Mouse (Mus musculus): ENCODE results near the gene Ttc23.

Gene Ttc23

DNA sequence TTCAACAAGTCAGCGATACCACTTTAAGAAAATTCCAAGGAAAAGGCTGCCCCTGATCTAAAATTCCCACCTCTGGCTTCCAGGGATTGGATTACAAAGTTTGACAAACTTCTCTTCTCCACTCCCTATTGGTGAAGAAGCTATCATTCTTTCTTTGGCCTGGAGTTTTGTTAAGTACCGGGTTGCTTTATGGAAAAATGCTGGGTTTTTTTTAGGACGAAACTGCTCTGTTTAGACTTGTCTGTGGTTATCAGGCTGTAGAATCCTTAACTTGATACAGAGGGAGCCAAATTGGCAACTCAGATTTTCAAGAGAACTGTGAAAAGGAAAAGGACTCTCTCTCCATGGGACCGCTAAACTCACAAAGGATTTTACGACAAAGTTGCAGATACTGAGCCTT is at the start of gene Ttc23:
Gene Ttc23, plus strand, starts transcription at position 134 of the 400 bp plus-strand sequence.
- no peak for DNase-seq (ENCODE audit: low read depth, low spot score)
- Histone ChIP-seq H3K36me3 (ENCODE audit: control insufficient read depth, insufficient read depth, low read length, poor library complexity, severe bottlenecking) (no peaks in the 10 kb centered on the region), H3K27me3 (ENCODE audit: control insufficient read depth, insufficient read depth, low read length, poor library complexity, severe bottlenecking) (no peaks in the 10 kb centered on the region)

DNA sequence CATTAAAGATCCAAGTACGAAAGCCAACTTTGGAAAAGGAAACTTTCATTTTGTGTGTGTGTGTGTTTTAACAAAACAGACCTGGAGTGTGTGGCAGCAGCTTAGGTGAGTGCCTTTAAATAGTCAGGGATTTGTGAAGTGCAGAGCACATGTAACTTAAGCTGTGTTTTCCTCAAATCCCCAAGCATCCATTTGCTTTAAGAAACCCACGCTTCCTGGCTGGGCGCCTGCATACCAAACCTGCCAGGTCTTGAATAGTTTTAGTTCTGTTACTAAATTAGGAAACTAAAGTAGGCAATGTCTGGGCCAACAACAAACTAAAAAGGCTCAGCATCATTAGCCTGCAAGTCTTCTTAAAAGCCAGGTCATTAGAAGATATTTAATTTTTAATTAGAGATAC is 49.2 kb upstream of the Ttc23 start:
- H3K36me3 ChIP-seq (ENCODE audit: control insufficient read depth, insufficient read depth, low read length, poor library complexity, severe bottlenecking) = no peaks in the 10 kb centered on the region
- no peak for DNase-seq (ENCODE audit: low read depth, low spot score)
- no peaks in the 10 kb centered on the region for H3K27me3 ChIP-seq (ENCODE audit: control insufficient read depth, insufficient read depth, low read length, poor library complexity, severe bottlenecking)

- no peak for DNase-seq (ENCODE audit: low read depth, low spot score)
- H3K27me3 ChIP-seq (ENCODE audit: control insufficient read depth, insufficient read depth, low read length, poor library complexity, severe bottlenecking) = no peaks in the 10 kb centered on the region
- no peaks in the 10 kb centered on the region for H3K36me3 ChIP-seq (ENCODE audit: control insufficient read depth, insufficient read depth, low read length, poor library complexity, severe bottlenecking)
These were observed 42.1 kb upstream of the Ttc23 start for GRCm38 (mm10) chr7:67605114-67605513.

GRCm38 (mm10) chr7:67606250-67606649 is 41.0 kb upstream of the Ttc23 start:
- no peaks in the 10 kb centered on the region for H3K36me3 ChIP-seq (ENCODE audit: control insufficient read depth, insufficient read depth, low read length, poor library complexity, severe bottlenecking)
- no peaks in the 10 kb centered on the region for H3K27me3 ChIP-seq (ENCODE audit: control insufficient read depth, insufficient read depth, low read length, poor library complexity, severe bottlenecking)
- no peak for DNase-seq (ENCODE audit: low read depth, low spot score)

GRCm38 (mm10) chr7:67607669-67608347 is 39.4 kb upstream of the Ttc23 start:
- Histone ChIP-seq H3K36me3 (ENCODE audit: control insufficient read depth, insufficient read depth, low read length, poor library complexity, severe bottlenecking) (no peaks in the 10 kb centered on the region), H3K27me3 (ENCODE audit: control insufficient read depth, insufficient read depth, low read length, poor library complexity, severe bottlenecking) (no peaks in the 10 kb centered on the region)
- no peak for DNase-seq (ENCODE audit: low read depth, low spot score)

DNA sequence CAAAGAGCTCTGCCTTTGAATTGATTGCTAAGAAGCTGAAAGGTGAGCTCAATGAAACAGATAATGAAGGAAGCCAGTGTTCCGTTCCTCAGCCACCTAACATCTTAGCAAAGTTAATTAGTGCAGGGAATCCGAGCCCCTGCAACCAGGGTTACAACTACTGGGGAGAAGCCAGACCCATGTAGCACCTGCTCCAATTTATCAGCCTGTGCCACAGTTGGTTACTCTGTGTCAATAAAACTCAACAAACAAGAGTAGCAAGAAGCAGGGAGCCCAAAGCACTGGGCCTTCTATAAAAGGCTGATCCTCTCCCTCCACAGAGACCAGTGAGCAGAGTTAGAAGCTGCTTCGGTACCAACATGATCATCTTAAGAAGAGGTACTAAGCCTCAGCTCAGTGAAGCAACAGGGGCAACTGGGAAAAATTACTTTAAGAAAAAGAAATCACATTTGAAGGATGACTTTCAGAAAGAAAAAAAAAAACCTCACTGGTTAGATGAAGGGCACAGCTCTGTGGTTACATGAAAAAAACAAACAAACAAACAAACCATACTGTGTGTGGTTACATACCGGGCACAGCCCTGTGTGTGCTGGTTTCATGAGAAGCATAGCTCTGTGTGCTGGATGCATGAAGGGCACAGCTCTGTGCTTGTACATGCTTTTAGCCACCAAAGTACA is 38.7 kb upstream of the Ttc23 start:
- no peak for DNase-seq (ENCODE audit: low read depth, low spot score)
- H3K36me3 ChIP-seq (ENCODE audit: control insufficient read depth, insufficient read depth, low read length, poor library complexity, severe bottlenecking) = no peaks in the 10 kb centered on the region
- no peaks in the 10 kb centered on the region for H3K27me3 ChIP-seq (ENCODE audit: control insufficient read depth, insufficient read depth, low read length, poor library complexity, severe bottlenecking)

DNA sequence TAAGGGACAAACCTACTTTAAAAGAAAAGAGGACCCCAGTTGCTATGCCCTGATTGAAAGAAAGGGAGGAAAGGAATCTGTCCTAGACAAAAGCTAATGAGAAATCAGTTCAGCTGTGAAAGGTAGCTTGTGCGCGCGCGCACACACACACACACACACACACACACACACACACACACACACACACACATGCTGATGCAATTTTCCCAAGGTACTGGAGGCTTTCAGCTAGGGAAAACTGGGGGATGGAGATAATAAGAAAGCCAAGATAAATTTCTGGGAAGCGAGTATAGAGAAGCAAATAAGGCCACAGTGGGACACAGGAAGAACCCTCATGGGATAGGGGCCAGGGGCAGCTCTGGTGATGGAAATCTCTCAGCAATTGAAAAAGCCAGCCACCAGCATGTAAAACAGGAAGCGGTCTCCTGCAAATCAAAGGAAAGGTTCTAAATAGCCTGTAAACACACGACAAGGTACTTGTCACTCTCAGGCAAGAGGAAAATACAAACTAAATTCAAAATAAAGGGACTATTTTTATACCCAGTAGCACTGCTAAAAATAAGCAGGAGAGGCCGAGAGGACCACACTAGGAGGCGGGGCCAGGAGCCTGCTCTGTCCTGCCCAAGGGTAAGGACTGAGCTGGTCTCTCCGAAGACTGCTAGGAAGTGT is 33.3 kb upstream of the Ttc23 start:
- DNase-seq (ENCODE audit: low read depth, low spot score) = no peak
- Histone ChIP-seq H3K36me3 (ENCODE audit: control insufficient read depth, insufficient read depth, low read length, poor library complexity, severe bottlenecking) (0 out of 2 replicates have a peak, but pooled peaks cover 2% of the 10 kb centered on the region), H3K27me3 (ENCODE audit: control insufficient read depth, insufficient read depth, low read length, poor library complexity, severe bottlenecking) (no peaks in the 10 kb centered on the region)

- Histone ChIP-seq H3K36me3 (ENCODE audit: control insufficient read depth, insufficient read depth, low read length, poor library complexity, severe bottlenecking) (0 out of 2 replicates have a peak, but pooled peaks cover 2% of the 10 kb centered on the region), H3K27me3 (ENCODE audit: control insufficient read depth, insufficient read depth, low read length, poor library complexity, severe bottlenecking) (no peaks in the 10 kb centered on the region)
These were observed 32.7 kb upstream of the Ttc23 start for GRCm38 (mm10) chr7:67614464-67614861.

DNA sequence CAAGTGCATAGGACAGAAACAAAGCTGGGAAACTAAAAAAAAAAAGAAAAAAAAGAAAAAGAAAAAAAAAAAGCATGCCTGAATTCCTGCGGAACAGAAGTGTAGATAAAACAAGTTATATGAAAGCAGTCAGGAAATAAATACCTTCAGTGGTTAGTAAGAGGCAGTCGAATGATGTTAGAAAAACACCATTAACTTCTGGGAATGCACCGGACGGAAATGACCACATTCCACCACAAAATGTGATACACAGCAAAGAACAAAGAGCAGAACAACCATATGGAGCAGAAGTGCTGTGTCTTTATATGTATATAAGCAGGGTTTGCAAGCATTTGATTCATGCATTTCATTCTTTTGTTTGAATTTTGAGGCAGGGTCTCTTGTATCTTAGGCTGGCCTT is 30.3 kb upstream of the Ttc23 start:
- H3K36me3 ChIP-seq (ENCODE audit: control insufficient read depth, insufficient read depth, low read length, poor library complexity, severe bottlenecking) = 0 out of 2 replicates have a peak, but pooled peaks cover 2% of the 10 kb centered on the region
- DNase-seq (ENCODE audit: low read depth, low spot score) = no peak
- H3K27me3 ChIP-seq (ENCODE audit: control insufficient read depth, insufficient read depth, low read length, poor library complexity, severe bottlenecking) = no peaks in the 10 kb centered on the region

More at GRCm38 (mm10) chr7:67614464-67614861, 32.7 kb upstream of the Ttc23 start:
- DNase-seq (ENCODE audit: low read depth, low spot score) = no peak

DNA sequence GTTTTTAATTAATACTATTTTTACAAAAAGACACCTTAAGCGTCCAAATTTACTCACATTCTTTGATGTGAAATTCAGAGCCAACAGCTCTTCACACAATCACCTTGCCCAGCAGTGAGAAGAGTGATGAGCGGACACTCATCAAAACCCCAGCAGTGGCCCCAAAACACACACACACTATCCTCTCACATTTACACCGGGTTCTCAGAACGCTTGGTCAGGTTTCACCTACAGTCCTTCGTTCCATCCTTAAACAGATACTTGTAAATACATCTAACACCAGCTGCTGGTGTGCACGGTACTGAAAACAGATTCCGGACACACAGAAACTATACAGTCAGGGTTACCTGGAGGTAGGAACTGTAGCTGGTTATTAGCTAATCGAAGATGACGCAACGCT is 29.6 kb upstream of the Ttc23 start:
- no peak for DNase-seq (ENCODE audit: low read depth, low spot score)
- H3K27me3 ChIP-seq (ENCODE audit: control insufficient read depth, insufficient read depth, low read length, poor library complexity, severe bottlenecking) = no peaks in the 10 kb centered on the region

GRCm38 (mm10) chr7:67618316-67618715 is 28.9 kb upstream of the Ttc23 start:
- Histone ChIP-seq H3K27me3 (ENCODE audit: control insufficient read depth, insufficient read depth, low read length, poor library complexity, severe bottlenecking) (no peaks in the 10 kb centered on the region), H3K36me3 (ENCODE audit: control insufficient read depth, insufficient read depth, low read length, poor library complexity, severe bottlenecking) (0 out of 2 replicates have a peak, but pooled peaks cover 2% of the 10 kb centered on the region)
- no peak for DNase-seq (ENCODE audit: low read depth, low spot score)

More for the DNA sequence above, 29.6 kb upstream of the Ttc23 start:
- H3K36me3 ChIP-seq (ENCODE audit: control insufficient read depth, insufficient read depth, low read length, poor library complexity, severe bottlenecking) = 0 out of 2 replicates have a peak, but pooled peaks cover 2% of the 10 kb centered on the region

DNA sequence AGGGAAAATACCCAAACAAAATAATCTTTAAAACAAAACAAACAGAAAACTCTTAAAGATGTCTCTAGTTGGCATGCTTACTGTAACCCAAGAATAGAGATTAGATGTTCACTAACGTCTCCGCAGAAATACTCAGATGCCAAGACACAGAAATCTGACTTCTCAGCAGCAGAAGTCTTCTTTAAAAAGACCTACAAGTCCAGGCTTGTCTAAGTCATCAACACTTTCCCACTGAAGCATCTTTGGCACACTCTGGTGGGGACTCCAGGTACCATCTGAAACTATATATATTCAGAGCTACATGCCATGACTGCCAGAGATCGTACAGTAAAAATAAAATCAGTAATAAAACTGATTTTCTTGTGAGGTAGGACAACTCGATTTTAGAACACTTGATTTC is 27.4 kb upstream of the Ttc23 start:
- Histone ChIP-seq H3K36me3 (ENCODE audit: control insufficient read depth, insufficient read depth, low read length, poor library complexity, severe bottlenecking) (0 out of 2 replicates have a peak, but pooled peaks cover 2% of the 10 kb centered on the region), H3K27me3 (ENCODE audit: control insufficient read depth, insufficient read depth, low read length, poor library complexity, severe bottlenecking) (no peaks in the 10 kb centered on the region)
- no peak for DNase-seq (ENCODE audit: low read depth, low spot score)

DNA sequence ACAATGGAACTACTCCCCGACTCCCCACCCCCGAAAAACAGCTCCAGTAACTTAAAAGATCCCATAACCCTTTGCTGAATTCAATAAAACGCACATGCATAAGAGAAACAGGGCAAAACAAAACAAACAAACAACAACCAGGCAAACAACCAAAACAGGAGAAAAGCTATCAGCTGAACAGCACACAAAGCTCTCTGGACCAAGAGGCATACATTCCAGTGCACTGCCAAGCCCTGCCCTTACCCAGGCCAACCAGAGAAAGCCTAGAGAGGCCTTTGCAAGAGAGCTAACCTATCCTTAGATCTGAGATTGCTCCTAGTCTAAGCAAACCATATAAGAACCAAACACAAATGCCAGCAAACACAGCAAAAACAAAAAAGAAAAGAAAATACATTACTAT is 25.1 kb upstream of the Ttc23 start:
- Histone ChIP-seq H3K27me3 (ENCODE audit: control insufficient read depth, insufficient read depth, low read length, poor library complexity, severe bottlenecking) (no peaks in the 10 kb centered on the region), H3K36me3 (ENCODE audit: control insufficient read depth, insufficient read depth, low read length, poor library complexity, severe bottlenecking) (no peaks in the 10 kb centered on the region)
- no peak for DNase-seq (ENCODE audit: low read depth, low spot score)

- H3K36me3 ChIP-seq (ENCODE audit: control insufficient read depth, insufficient read depth, low read length, poor library complexity, severe bottlenecking) = no peaks in the 10 kb centered on the region
- no peak for DNase-seq (ENCODE audit: low read depth, low spot score)
- no peaks in the 10 kb centered on the region for H3K27me3 ChIP-seq (ENCODE audit: control insufficient read depth, insufficient read depth, low read length, poor library complexity, severe bottlenecking)
These were observed 20.5 kb upstream of the Ttc23 start for GRCm38 (mm10) chr7:67626671-67627070.

DNA sequence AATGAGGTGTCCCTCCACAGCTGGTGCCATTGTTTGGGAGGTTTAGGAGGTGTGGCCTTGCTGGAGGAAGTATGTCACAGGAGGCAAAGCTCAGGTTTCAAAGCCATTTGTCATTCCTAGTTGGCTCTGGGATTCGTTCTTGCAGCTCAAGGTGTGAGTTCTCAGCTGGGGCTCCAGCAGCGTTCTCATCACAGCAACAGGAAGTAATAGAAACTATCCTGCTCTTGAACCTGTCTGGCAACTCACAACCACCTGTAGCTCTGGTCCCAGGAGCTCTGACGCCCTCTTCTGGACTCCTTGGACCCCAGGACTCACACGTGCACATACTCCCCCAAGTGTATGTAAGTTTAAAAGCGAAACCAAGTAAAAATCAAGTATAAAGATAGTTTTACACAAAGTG is 17.5 kb upstream of the Ttc23 start:
- peak; percentile 5 for DNase-seq (ENCODE audit: low read depth, low spot score)
- H3K36me3 ChIP-seq (ENCODE audit: control insufficient read depth, insufficient read depth, low read length, poor library complexity, severe bottlenecking) = no peaks in the 10 kb centered on the region
- no peaks in the 10 kb centered on the region for H3K27me3 ChIP-seq (ENCODE audit: control insufficient read depth, insufficient read depth, low read length, poor library complexity, severe bottlenecking)
